Mouse (Mus musculus) forebrain, postnatal 0 days (tissue): ENCODE measurements at regions not wholly inside any gene's neighbourhood (a gene's known extent, or its start where the extent isn't known, plus 50 kb on each side); places are given as distances from the start of the nearest gene placed in this dataset.

Experiments
- ATAC-seq: fragments of 200-750 bp; cut with Nextera tagmentation; 2 replicates; pipeline ENCODE4 v1.8.0; 2017; ENCODE audit warnings: mild to moderate bottlenecking, moderate library complexity
- DNase-seq: peaks from one replicate; pipeline ENCODE4 v3.0.0-alpha.2; 2015
- H3K27ac ChIP-seq: fragments of 300-500 bp; sonication (generic); 2 replicates; pipeline ENCODE4 v1.5.1; 2014; ENCODE audit warnings: low read depth, mild to moderate bottlenecking, antibody characterized with exemption, low read length, moderate library complexity, mixed read lengths
- H3K27me3 ChIP-seq: fragments of 300-500 bp; sonication (generic); 2 replicates; pipeline ENCODE4 v1.6.1; 2014; ENCODE audit warnings: mild to moderate bottlenecking, low read length, mixed read lengths; ENCODE audit not compliant: insufficient read depth
- H3K36me3 ChIP-seq: fragments of 300-500 bp; sonication (generic); 2 replicates; pipeline ENCODE4 v1.6.1; 2014; ENCODE audit warnings: mild to moderate bottlenecking, moderate library complexity; ENCODE audit not compliant: insufficient read depth
- H3K4me1 ChIP-seq: fragments of 300-500 bp; sonication (generic); 2 replicates; pipeline ENCODE4 v1.6.1; 2014; ENCODE audit warnings: antibody characterized with exemption; ENCODE audit not compliant: insufficient read depth
- H3K4me2 ChIP-seq: fragments of 300-500 bp; sonication (generic); 2 replicates; pipeline ENCODE4 v1.6.1; 2014; ENCODE audit warnings: low read depth, mild to moderate bottlenecking, moderate library complexity
- H3K4me3 ChIP-seq: fragments of 300-500 bp; sonication (generic); 2 replicates; pipeline ENCODE4 v1.5.1; 2014; ENCODE audit warnings: low read depth, low read length, mixed read lengths
- H3K9ac ChIP-seq: fragments of 300-500 bp; sonication (generic); 2 replicates; pipeline ENCODE4 v1.6.1; 2014; ENCODE audit warnings: mild to moderate bottlenecking
- H3K9me3 ChIP-seq: fragments of 300-500 bp; sonication (generic); 2 replicates; pipeline ENCODE4 v1.6.1; 2016; ENCODE audit warnings: low read length
- CTCF ChIP-seq: sonication (generic); IDR thresholded peaks from 2 replicates; pipeline ENCODE4 v1.5.1; 2016; ENCODE audit warnings: antibody characterized with exemption, control low read depth, low read depth
- WGBS: fragments of 180-500 bp; shearing (Covaris S2); extraction: QIAGEN DNeasy Blood & Tissue Kit; methylation state at CpG from one replicate; pipeline ENCODE4 v1.1.7; 2014; 5-methylcytosine and 5-hydroxymethylcytosine counted together

- H3K4me2 ChIP-seq, result no peak overlapping the region
- H3K27ac ChIP-seq, result no peak overlapping the region
- DNase-seq (no peak), ATAC-seq (no peak)
- no peaks in the 10 kb centered on the region for H3K27me3 ChIP-seq
- H3K4me3 ChIP-seq, result no peak overlapping the region
- no peak overlapping the region for H3K9ac ChIP-seq
- no peak for TF ChIP-seq CTCF
- H3K9me3 ChIP-seq, result no peaks in the 10 kb centered on the region
- no peaks in the 10 kb centered on the region for H3K36me3 ChIP-seq
- 56% methylated on average over 4 of the region's 4 CpGs for WGBS
- H3K4me1 ChIP-seq, result no peaks in the 10 kb centered on the region
Observed at GRCm38 (mm10) chr16:90648161-90648560, 79.0 kb downstream of the Mis18a start.

- no peak for ATAC-seq
- Histone ChIP-seq H3K27ac (no peak overlapping the region), H3K9ac (no peak overlapping the region), H3K4me1 (no peaks in the 10 kb centered on the region), H3K36me3 (no peaks in the 10 kb centered on the region), H3K4me2 (no peak overlapping the region), H3K4me3 (no peak overlapping the region), H3K9me3 (no peaks in the 10 kb centered on the region), H3K27me3 (no peaks in the 10 kb centered on the region)
- WGBS, result 92% methylated on average over 6 of the region's 6 CpGs
- DNase-seq, result no peak
- TF ChIP-seq CTCF, result no peak
Observed at GRCm38 (mm10) chr16:90642671-90643070, 84.5 kb downstream of the Mis18a start.

GRCm38 (mm10) chr16:90635216-90635615, 92.0 kb downstream of the Mis18a start:
- DNase-seq, result no peak
- no peak overlapping the region for H3K4me3 ChIP-seq
- ATAC-seq, result no peak
- H3K4me1 ChIP-seq, result no peaks in the 10 kb centered on the region
- H3K27me3 ChIP-seq, result peaks cover 4% of the 10 kb centered on the region; the same call in 1 of the 2 replicates
- no peak overlapping the region for H3K27ac ChIP-seq
- WGBS, result 32% methylated on average over 12 of the region's 12 CpGs
- no peaks in the 10 kb centered on the region for H3K9me3 ChIP-seq
- 0 out of 2 replicates have a peak, but pooled peaks have one; percentile 26 for TF ChIP-seq CTCF
- no peak overlapping the region for H3K9ac ChIP-seq
- no peaks in the 10 kb centered on the region for H3K36me3 ChIP-seq
- no peak overlapping the region for H3K4me2 ChIP-seq

- Histone ChIP-seq H3K9me3 (no peaks in the 10 kb centered on the region; the same call in 1 of the 2 replicates), H3K36me3 (no peaks in the 10 kb centered on the region), H3K9ac (no peak overlapping the region), H3K27ac (no peak overlapping the region), H3K4me1 (no peaks in the 10 kb centered on the region), H3K4me3 (no peak overlapping the region), H3K4me2 (no peak overlapping the region), H3K27me3 (peaks cover 4% of the 10 kb centered on the region; the same call in 1 of the 2 replicates)
- WGBS, result 24% methylated on average over 6 of the region's 6 CpGs
- no peak for TF ChIP-seq CTCF
- DNase-seq (no peak), ATAC-seq (peak; percentile 30; the same call in 1 of the 2 replicates)
Observed at GRCm38 (mm10) chr16:90629976-90630375, 97.2 kb downstream of the Mis18a start.

GRCm38 (mm10) chr16:90629121-90629930, 97.9 kb downstream of the Mis18a start:
- ATAC-seq, result peak; percentile 34
- H3K9ac ChIP-seq, result no peak overlapping the region; the same call in 1 of the 2 replicates
- no peaks in the 10 kb centered on the region for H3K4me1 ChIP-seq
- TF ChIP-seq CTCF, result no peak
- H3K27me3 ChIP-seq, result peaks cover 4% of the 10 kb centered on the region; the same call in 1 of the 2 replicates
- H3K4me3 ChIP-seq, result no peak overlapping the region
- H3K4me2 ChIP-seq, result no peak overlapping the region
- WGBS, result 33% methylated on average over 19 of the region's 19 CpGs
- no peak for DNase-seq
- no peak overlapping the region for H3K27ac ChIP-seq
- no peaks in the 10 kb centered on the region for H3K36me3 ChIP-seq
- no peaks in the 10 kb centered on the region; the same call in 1 of the 2 replicates for H3K9me3 ChIP-seq

DNA sequence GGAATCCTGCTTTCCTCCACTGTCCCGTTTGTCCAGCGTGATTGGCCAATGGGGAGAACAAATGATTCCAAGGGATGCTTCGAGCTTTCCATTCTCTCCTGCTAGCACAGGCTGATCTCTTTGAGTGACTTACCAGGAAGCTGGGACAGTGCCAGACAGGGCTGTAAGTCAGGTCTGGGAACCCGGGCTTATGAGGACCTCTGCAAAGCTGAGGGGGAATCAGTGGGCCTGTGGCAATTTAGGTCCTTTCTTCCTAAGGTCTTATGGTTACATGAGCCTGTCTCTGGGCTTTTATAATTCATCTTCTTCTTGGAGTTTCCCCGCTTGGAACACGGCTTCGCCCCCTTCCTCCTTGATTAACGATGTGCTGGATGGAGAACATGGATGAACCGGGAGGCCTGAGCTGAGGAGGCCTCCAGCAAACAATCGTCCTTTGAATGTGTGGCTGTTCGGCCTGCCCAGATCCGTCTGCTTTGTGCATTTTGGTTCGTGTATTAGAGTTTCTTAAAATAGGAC, 98.5 kb downstream of the Mis18a start:
- H3K27ac ChIP-seq, result no peak overlapping the region
- no peak overlapping the region; the same call in 1 of the 2 replicates for H3K9ac ChIP-seq
- TF ChIP-seq CTCF, result no peak
- peaks cover 4% of the 10 kb centered on the region; the same call in 1 of the 2 replicates for H3K27me3 ChIP-seq
- H3K9me3 ChIP-seq, result no peaks in the 10 kb centered on the region; the same call in 1 of the 2 replicates
- H3K36me3 ChIP-seq, result no peaks in the 10 kb centered on the region
- ATAC-seq (peak; percentile 19; the same call in 1 of the 2 replicates), DNase-seq (no peak)
- H3K4me3 ChIP-seq, result no peak overlapping the region
- peaks cover 2% of the 10 kb centered on the region; the same call in 1 of the 2 replicates for H3K4me1 ChIP-seq
- WGBS, result 43% methylated on average over 13 of the region's 13 CpGs
- H3K4me2 ChIP-seq, result no peak overlapping the region
